Mouse (Mus musculus) erythroblast, embryonic 14.5 days (primary cell): ENCODE data around the gene Gapdh. TPM values are rescaled to one million over a fixed set of nuclear protein-coding genes. Genes with fewer than 3 reads are reported as not detected.

Experiments
- H3K27me3 ChIP-seq: 2 replicates; pipeline ENCODE4 v1.6.1; 2012; ENCODE audit warnings: inconsistent platforms; ENCODE audit not compliant: control insufficient read depth
- H3K36me3 ChIP-seq: 2 replicates; pipeline ENCODE4 v1.6.1; 2012; ENCODE audit warnings: mild to moderate bottlenecking, inconsistent platforms; ENCODE audit not compliant: control insufficient read depth
- H3K4me1 ChIP-seq: 2 replicates; pipeline ENCODE4 v1.6.1; 2012; ENCODE audit warnings: inconsistent platforms; ENCODE audit not compliant: control insufficient read depth
- H3K4me3 ChIP-seq: replicated peaks from 2 replicates; pipeline ENCODE3; 2012; ENCODE audit warnings: moderate library complexity, mild to moderate bottlenecking, inconsistent platforms
- H3K9me3 ChIP-seq: 2 replicates; pipeline ENCODE4 v1.6.1; 2012; ENCODE audit warnings: low read length, inconsistent platforms, mixed read lengths; ENCODE audit not compliant: control insufficient read depth
- GATA1 ChIP-seq: IDR thresholded peaks from 2 replicates; pipeline ENCODE4 v1.6.1; 2012; ENCODE audit warnings: low read length, inconsistent platforms, mixed read lengths
- TAL1 ChIP-seq: IDR thresholded peaks from 3 replicates; pipeline ENCODE4 v1.6.1; 2012; ENCODE audit warnings: low read length, inconsistent platforms, mixed read lengths
- polyA plus RNA-seq: library from polyadenylated mRNA; stranded (reverse); fragments of >175 nt; gene quantifications from 2 replicates; pipeline ENCODE4 v1.2.3, GENCODE M21; 2012

The Gapdh gene
- polyA plus RNA-seq, 1 experiment: 525 TPM

DNA sequence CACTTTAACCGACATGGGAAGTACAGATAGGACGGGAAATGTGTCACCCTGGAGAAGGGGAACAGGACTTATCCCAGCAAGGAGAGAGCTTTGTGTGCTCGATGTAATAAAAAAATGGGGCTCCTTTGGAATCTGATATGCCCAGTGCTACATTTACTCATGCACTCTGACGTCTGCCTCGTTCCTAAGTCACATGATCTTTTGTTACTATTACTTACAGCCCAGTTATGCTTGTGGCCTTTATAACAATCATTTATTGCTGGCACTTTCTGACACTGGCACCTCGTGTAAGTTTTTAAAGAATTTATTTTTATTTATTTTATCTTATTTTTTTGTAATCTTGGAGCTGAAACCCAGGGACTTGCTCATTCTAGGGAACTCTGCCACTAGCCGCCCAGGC lies 27.1 kb upstream of the Gapdh start:
- Histone ChIP-seq H3K9me3 (no peaks in the 10 kb centered on the region), H3K27me3 (no peaks in the 10 kb centered on the region), H3K36me3 (peaks cover 61% of the 10 kb centered on the region), H3K4me1 (peaks cover 30% of the 10 kb centered on the region), H3K4me3 (peak overlapping the region; percentile 54)
- no peak for TF ChIP-seq TAL1
- TF ChIP-seq GATA1: no peak

DNA sequence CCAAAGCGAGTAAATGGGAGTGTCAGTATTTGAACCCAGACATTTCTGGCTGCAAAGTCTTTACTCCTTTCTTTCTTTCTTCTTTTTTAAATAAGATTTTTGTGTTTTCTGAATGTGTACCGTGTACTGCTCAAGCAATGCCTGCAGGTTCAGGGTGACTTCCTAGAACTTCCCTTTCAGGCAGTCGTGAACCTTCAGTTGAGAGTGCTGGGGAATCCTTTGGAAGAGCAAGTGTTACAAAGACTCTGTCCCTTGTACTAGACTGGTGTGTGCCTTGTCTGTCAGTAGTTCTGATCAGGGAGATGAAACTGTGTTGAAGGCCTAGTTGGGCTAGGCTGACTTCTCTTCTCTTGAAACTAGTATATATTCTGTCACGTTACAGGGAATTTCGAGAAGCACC lies 26.6 kb upstream of the Gapdh start:
- peaks cover 36% of the 10 kb centered on the region for H3K4me1 ChIP-seq
- H3K27me3 ChIP-seq: no peaks in the 10 kb centered on the region
- H3K36me3 ChIP-seq: peaks cover 64% of the 10 kb centered on the region
- no peaks in the 10 kb centered on the region for H3K9me3 ChIP-seq
- peak overlapping the region; percentile 70 for H3K4me3 ChIP-seq
- TF ChIP-seq TAL1 (no peak), GATA1 (no peak)

DNA sequence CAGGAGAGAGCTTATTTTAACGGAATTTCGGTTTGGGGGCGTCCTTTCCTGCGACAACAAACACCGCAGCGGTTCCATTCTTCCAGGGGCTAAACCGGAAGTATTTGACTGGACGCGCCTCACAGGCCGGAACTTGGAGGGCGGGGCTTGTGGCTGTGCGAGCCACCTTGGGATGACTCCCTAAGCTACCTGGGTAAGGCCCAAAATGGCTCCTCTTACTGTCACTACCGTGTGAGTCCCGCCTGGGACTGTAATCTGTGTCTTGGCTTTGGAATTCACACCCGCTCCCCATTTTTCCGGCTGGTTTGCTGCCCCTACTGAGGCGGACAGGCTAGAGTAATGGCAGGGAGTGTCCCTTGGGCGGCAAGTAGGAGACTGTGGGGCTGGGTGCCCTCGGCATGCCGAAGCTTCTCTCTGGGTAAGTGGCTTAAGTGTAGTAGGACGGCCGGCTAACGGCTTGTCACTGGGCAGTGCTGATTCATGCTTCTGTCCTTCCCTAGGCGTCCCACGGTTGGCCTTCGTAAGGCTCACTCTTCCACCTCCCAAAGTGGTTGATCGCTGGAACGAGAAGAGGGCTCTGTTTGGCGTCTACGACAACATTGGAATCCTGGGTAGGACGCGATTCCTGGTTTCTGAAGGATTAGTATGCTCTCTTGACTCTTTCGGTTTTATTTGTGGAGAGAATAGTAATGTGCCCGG lies 25.9 kb upstream of the Gapdh start:
- Histone ChIP-seq H3K36me3 (peaks cover 69% of the 10 kb centered on the region), H3K4me1 (peaks cover 42% of the 10 kb centered on the region), H3K4me3 (peak overlapping the region; percentile 70), H3K27me3 (no peaks in the 10 kb centered on the region), H3K9me3 (no peaks in the 10 kb centered on the region)
- no peak for TF ChIP-seq GATA1
- no peak for TF ChIP-seq TAL1

DNA sequence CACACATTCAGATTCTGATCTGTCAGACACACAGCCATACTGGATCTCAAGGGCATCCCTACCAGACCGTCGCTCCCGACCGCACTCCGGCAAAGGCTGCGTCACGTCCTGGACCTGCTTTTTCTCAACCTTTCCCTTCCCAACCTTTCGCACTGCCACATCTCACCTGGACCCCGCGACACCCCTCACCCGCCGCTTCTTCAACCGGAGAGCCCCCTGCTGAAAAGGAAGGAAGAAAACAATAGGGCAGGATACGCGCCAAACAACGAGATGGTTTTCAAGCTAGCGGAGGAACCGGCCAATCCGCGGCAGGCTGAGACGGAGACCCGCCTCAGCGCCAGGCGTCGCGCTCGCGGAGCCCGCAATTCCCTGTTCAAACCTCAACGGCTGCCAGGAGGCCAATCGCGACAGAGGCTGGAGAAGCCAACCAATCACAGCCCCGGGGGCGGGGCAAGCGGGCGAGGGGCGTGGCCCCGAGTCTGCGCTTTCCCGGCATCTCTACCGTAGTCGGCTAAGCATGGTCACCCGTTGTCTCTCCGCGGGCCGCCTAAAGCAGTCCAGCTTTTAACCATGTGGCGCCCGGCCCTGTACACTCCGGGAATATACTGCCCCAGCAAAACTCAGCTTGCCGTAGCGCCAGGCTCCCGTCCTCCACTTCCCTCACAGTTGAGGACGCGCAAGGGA lies 25.2 kb upstream of the Gapdh start, which contains the start of the genes Ncapd2 and Mrpl51:
Ncapd2 (minus strand) TSS at position 370 of the 684 bp plus-strand sequence.
Mrpl51 (plus strand) TSS at position 470 of the 684 bp plus-strand sequence.
- no peaks in the 10 kb centered on the region for H3K9me3 ChIP-seq
- TF ChIP-seq TAL1: no peak
- TF ChIP-seq GATA1: no peak
- H3K27me3 ChIP-seq: no peaks in the 10 kb centered on the region
- H3K4me3 ChIP-seq: peak within 1 kb of the TSS; percentile 70
- H3K36me3 ChIP-seq: peaks cover 73% of the 10 kb centered on the region
- peaks cover 44% of the 10 kb centered on the region for H3K4me1 ChIP-seq

DNA sequence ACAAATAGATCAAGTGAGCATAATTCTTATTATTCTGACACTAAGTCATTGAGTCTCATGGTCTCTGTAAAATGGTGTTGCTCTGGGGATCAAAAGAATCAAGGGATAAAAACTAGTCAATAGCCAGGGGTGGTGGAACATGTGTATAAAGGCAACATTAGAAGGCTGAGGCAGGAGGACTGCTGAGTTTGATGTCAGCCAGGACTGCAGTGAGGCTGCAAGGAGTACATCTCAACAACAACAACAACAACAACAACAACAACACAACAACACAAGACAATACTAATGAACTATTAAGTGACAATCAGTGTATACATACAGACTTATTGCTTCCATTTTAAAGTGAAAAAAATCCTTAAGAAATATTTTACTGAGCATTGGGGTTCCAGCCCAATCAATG lies 24.5 kb upstream of the Gapdh start:
- Histone ChIP-seq H3K27me3 (no peaks in the 10 kb centered on the region), H3K4me1 (peaks cover 44% of the 10 kb centered on the region), H3K36me3 (peaks cover 74% of the 10 kb centered on the region), H3K9me3 (no peaks in the 10 kb centered on the region), H3K4me3 (peak overlapping the region; percentile 70)
- TF ChIP-seq GATA1: no peak
- TF ChIP-seq TAL1: no peak

DNA sequence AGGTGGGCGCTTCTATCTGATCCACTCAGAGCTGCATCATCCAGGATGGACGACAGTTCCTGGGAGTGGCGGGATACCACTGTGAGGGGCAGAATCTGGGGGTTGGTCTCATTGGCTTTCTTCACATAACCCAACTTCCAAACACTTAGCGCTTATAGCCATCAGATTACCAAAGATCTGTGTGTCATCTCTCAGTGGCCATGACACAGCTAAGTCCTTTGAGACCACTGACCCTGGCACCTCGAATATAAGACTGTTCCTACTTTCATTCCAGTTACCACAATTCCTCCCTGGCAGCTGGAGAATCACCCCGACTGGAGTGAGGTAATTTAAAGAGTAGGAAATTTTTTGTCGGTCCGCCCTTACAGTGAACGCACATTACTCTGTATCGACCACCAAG lies 19.9 kb upstream of the Gapdh start:
- H3K4me3 ChIP-seq: no peak overlapping the region
- no peaks in the 10 kb centered on the region; the same call in 1 of the 2 replicates for H3K27me3 ChIP-seq
- H3K4me1 ChIP-seq: peaks cover 33% of the 10 kb centered on the region
- H3K36me3 ChIP-seq: peaks cover 91% of the 10 kb centered on the region
- H3K9me3 ChIP-seq: no peaks in the 10 kb centered on the region
- no peak for TF ChIP-seq TAL1
- no peak for TF ChIP-seq GATA1

DNA sequence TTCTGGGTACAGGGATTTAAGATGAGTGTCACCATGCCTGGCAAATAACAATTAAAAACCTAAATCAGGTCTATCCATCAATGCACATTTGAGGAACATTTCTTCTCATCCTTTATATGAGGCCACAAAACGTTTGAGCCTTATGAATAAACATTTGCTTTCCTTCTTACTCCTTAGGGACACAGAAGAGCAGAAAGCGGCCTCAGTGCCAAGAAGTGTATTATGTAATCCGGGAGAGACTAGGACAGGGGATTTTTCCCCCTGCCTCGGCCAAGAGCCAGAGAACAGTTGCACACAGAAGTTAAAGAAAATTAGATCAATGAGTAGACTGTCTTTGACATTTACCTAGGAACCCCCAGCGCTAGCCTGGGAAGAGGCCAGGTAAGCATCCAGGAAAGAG lies 15.9 kb upstream of the Gapdh start:
- no peaks in the 10 kb centered on the region for H3K9me3 ChIP-seq
- no peak overlapping the region for H3K4me3 ChIP-seq
- peaks cover 6% of the 10 kb centered on the region for H3K4me1 ChIP-seq
- peaks cover 100% of the 10 kb centered on the region for H3K36me3 ChIP-seq
- TF ChIP-seq GATA1: no peak
- no peak for TF ChIP-seq TAL1
- no peaks in the 10 kb centered on the region; the same call in 1 of the 2 replicates for H3K27me3 ChIP-seq

DNA sequence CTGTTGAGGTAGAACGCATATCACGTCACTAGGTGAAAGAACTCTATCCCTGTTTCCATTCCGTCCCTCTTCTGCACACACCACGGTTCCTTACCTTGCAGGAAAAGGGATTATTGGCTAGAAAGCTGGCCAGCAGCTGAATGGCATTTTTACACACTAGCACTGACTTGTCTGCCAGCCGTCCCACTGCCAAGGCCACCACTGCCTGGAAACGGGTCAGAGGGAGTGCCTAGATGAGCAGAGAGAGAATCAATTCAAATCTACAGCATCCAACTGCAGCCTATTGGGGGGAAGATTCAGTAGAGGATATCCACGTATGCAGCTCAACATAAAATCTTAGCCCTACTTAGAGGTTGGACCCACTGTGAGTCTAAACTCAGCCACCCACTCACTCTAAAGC lies 13.3 kb upstream of the Gapdh start:
- H3K4me3 ChIP-seq: no peak overlapping the region
- no peaks in the 10 kb centered on the region; the same call in 1 of the 2 replicates for H3K27me3 ChIP-seq
- peaks cover 100% of the 10 kb centered on the region for H3K36me3 ChIP-seq
- no peak for TF ChIP-seq TAL1
- no peak for TF ChIP-seq GATA1
- H3K4me1 ChIP-seq: peaks cover 2% of the 10 kb centered on the region; the same call in 1 of the 2 replicates
- no peaks in the 10 kb centered on the region for H3K9me3 ChIP-seq

DNA sequence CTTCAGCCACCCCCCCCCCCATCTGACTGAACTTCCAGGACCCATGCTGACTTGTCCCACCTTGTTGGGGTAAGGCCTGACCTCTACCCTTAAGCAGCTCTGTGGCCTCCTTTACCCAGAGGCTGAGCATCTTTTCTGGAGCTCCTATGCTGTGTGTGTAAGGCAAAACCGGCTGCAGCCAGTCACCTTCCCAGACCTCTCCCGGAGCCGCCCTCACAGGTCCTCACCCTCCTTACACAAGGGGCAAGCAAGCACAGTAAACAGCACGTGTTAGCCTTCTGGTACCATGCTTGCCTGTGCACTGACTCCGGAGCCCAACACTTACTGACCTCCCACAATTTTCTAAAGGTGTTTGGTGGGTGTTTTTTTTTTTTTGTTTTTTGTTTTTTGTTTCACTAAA lies 9.2 kb upstream of the Gapdh start:
- Histone ChIP-seq H3K4me1 (peaks cover 3% of the 10 kb centered on the region), H3K36me3 (peaks cover 100% of the 10 kb centered on the region), H3K27me3 (no peaks in the 10 kb centered on the region; the same call in 1 of the 2 replicates), H3K9me3 (no peaks in the 10 kb centered on the region), H3K4me3 (no peak overlapping the region)
- TF ChIP-seq GATA1 (no peak), TAL1 (no peak)
